Mouse (Mus musculus): Measurements from ENCODE around the gene Hmgcr. TPM values are rescaled to one million over a fixed set of nuclear protein-coding genes. Genes with fewer than 3 reads are reported as not detected.

Gene Hmgcr
- total and polyA plus RNA-seq, 2 experiments from 2014 or later: 111 to 145 TPM

DNA sequence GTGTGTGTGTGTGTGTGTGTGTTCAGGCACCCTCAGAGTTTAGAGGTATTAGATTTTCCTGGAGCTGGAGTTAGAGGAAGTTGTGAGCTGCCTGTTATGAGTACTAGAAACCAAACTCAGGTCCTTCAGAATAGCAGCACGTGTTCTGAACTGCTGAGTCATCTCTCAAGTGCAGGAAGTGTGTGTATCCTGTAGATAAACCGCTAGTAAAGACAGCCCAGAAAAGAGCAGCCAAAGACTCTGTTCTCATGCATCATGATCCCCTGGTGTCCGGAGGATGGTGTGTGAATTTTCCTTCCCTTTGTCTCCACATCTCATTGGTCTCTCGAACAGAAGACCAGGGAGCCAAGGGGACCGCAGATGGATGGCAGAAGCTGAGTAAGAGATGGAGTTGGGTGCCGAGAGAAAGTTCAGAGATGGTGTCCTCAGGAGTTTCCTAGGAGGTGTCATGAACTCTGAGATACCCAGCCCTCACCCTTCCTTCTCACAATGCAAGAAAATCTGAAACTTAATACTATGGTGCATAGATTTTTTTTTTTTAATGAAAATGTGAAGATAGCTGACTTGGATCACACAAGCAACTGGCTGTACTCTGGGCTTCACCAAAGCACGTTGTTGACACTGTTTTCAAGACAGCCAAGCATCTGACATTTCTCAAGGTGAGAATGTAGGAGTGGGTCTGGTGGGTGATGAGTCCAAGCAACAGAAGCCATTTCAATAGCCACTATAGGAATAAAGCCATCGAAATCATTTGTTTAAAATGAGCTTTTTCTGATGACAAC is 27.3 kb upstream of the Hmgcr start:
- Histone ChIP-seq H3K27me3 (ENCODE audit: insufficient read depth, low read length) (no peaks in the 10 kb centered on the region), H3K9me3 (ENCODE audit: low read length) (no peaks in the 10 kb centered on the region), H3K4me2 (ENCODE audit: low read depth, low read length) (no peak overlapping the region), H3K9ac (replicated peaks; ENCODE audit: low read length) (no peak overlapping the region), H3K4me1 (ENCODE audit: insufficient read depth, low read length) (no peaks in the 10 kb centered on the region), H3K36me3 (ENCODE audit: insufficient read depth, low read length) (no peaks in the 10 kb centered on the region), H3K27ac (no peak overlapping the region), H3K4me3 (ENCODE audit: low read length) (no peak overlapping the region)
- ATAC-seq (no peak), DNase-seq (ENCODE audit: low spot score) (no peak)
- no peak for TF ChIP-seq CTCF (IDR thresholded peaks at IDR 0.05; ENCODE audit: low read depth)
- WGBS: 84% methylated on average over 8 of the region's 8 CpGs

DNA sequence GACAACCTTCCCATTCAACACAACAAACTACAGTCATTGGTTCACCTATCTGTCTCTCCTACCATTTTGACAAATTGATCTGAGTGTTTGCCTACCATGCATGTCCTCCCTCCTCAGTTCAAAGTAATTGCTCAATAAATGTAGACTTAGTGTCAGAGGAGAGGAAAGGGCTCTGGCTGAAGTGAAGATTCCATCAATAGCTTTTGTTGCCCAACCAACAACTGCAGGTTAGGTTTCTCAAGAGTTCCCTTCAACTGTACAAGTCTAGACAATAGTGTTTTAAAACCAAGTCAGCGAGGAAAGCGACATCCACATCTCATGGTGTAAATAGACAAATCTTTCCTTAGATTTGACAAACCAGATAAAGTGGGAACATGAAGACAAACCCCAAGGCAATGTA is 24.7 kb upstream of the Hmgcr start:
- DNase-seq (ENCODE audit: low spot score) (no peak), ATAC-seq (no peak)
- Histone ChIP-seq H3K9ac (replicated peaks; ENCODE audit: low read length) (no peak overlapping the region), H3K27ac (no peak overlapping the region), H3K4me1 (ENCODE audit: insufficient read depth, low read length) (no peaks in the 10 kb centered on the region), H3K36me3 (ENCODE audit: insufficient read depth, low read length) (no peaks in the 10 kb centered on the region), H3K4me2 (ENCODE audit: low read depth, low read length) (no peak overlapping the region), H3K4me3 (ENCODE audit: low read length) (no peak overlapping the region), H3K27me3 (ENCODE audit: insufficient read depth, low read length) (no peaks in the 10 kb centered on the region), H3K9me3 (ENCODE audit: low read length) (no peaks in the 10 kb centered on the region)
- 92% methylated on average over 2 of the region's 2 CpGs for WGBS
- TF ChIP-seq CTCF (IDR thresholded peaks at IDR 0.05; ENCODE audit: low read depth): no peak

- ATAC-seq (no peak), DNase-seq (ENCODE audit: low spot score) (no peak)
- 91% methylated on average over 5 of the region's 5 CpGs for WGBS
Measured at GRCm38 (mm10) chr13:96689901-96690300, 19.2 kb upstream of the Hmgcr start.

DNA sequence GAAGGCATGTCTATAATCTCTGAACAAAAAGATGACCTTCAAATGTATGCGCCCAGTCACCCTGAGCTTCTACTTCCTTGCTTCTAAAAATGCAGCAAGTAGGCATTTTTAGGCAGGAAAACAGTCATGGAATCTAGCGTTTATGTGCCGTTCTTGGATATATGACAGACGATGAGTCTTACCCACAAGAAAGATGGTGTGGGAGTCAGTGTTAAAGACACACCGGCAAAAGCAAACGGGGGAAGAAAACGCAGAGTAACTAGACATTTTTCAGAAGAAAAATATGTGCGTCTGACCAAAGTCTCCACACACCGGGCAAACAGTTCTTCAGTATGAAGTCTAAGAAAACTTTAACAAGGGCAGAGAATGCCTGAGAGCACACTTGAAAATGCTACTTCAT is 16.5 kb upstream of the Hmgcr start:
- Histone ChIP-seq H3K9ac (replicated peaks; ENCODE audit: low read length) (no peak overlapping the region), H3K4me3 (ENCODE audit: low read length) (no peak overlapping the region), H3K36me3 (ENCODE audit: insufficient read depth, low read length) (no peaks in the 10 kb centered on the region), H3K4me2 (ENCODE audit: low read depth, low read length) (no peak overlapping the region), H3K27ac (no peak overlapping the region), H3K27me3 (ENCODE audit: insufficient read depth, low read length) (no peaks in the 10 kb centered on the region), H3K4me1 (ENCODE audit: insufficient read depth, low read length) (no peaks in the 10 kb centered on the region), H3K9me3 (ENCODE audit: low read length) (no peaks in the 10 kb centered on the region)
- DNase-seq (ENCODE audit: low spot score) (no peak), ATAC-seq (no peak)
- TF ChIP-seq CTCF (IDR thresholded peaks at IDR 0.05; ENCODE audit: low read depth): no peak
- 92% methylated on average over 9 of the region's 9 CpGs for WGBS

More at GRCm38 (mm10) chr13:96689901-96690300, 19.2 kb upstream of the Hmgcr start:
- Histone ChIP-seq H3K27me3 (ENCODE audit: insufficient read depth, low read length) (no peaks in the 10 kb centered on the region), H3K27ac (no peak overlapping the region), H3K36me3 (ENCODE audit: insufficient read depth, low read length) (no peaks in the 10 kb centered on the region), H3K4me1 (ENCODE audit: insufficient read depth, low read length) (no peaks in the 10 kb centered on the region), H3K4me3 (ENCODE audit: low read length) (no peak overlapping the region), H3K9ac (replicated peaks; ENCODE audit: low read length) (no peak overlapping the region), H3K4me2 (ENCODE audit: low read depth, low read length) (no peak overlapping the region), H3K9me3 (ENCODE audit: low read length) (no peaks in the 10 kb centered on the region)
- TF ChIP-seq CTCF (IDR thresholded peaks at IDR 0.05; ENCODE audit: low read depth): no peak

GRCm38 (mm10) chr13:96684779-96685178 is 14.0 kb upstream of the Hmgcr start:
- Histone ChIP-seq H3K4me2 (ENCODE audit: low read depth, low read length) (no peak overlapping the region), H3K27ac (no peak overlapping the region), H3K36me3 (ENCODE audit: insufficient read depth, low read length) (no peaks in the 10 kb centered on the region), H3K27me3 (ENCODE audit: insufficient read depth, low read length) (no peaks in the 10 kb centered on the region), H3K9me3 (ENCODE audit: low read length) (no peaks in the 10 kb centered on the region), H3K4me3 (ENCODE audit: low read length) (no peak overlapping the region), H3K4me1 (ENCODE audit: insufficient read depth, low read length) (no peaks in the 10 kb centered on the region), H3K9ac (replicated peaks; ENCODE audit: low read length) (no peak overlapping the region)
- ATAC-seq (no peak), DNase-seq (ENCODE audit: low spot score) (no peak)
- no peak for TF ChIP-seq CTCF (IDR thresholded peaks at IDR 0.05; ENCODE audit: low read depth)
- WGBS: 88% methylated on average over 5 of the region's 5 CpGs

- Histone ChIP-seq H3K4me2 (ENCODE audit: low read depth, low read length) (no peak overlapping the region), H3K27me3 (ENCODE audit: insufficient read depth, low read length) (no peaks in the 10 kb centered on the region), H3K9me3 (ENCODE audit: low read length) (no peaks in the 10 kb centered on the region), H3K9ac (replicated peaks; ENCODE audit: low read length) (no peak overlapping the region), H3K4me1 (ENCODE audit: insufficient read depth, low read length) (no peaks in the 10 kb centered on the region), H3K4me3 (ENCODE audit: low read length) (no peak overlapping the region), H3K36me3 (ENCODE audit: insufficient read depth, low read length) (no peaks in the 10 kb centered on the region), H3K27ac (no peak overlapping the region)
- no peak for DNase-seq (ENCODE audit: low spot score)
- no peak for TF ChIP-seq CTCF (IDR thresholded peaks at IDR 0.05; ENCODE audit: low read depth)
- ATAC-seq: no peak
Measured at GRCm38 (mm10) chr13:96681088-96681620, 10.4 kb upstream of the Hmgcr start.
